ENCODE assay signal across 7 mouse cellular contexts in genomic region chr8:70863956-70864711, GRCm38 (mm10). TPM values are rescaled to one million over a fixed set of nuclear protein-coding genes. Genes with fewer than 3 reads are reported as not detected.
A peak's percentile ranks its signal among the peaks of the same experiment; 100 is the strongest.
DNase-seq lines count a peak whose midpoint lies in the region; ATAC-seq and TF ChIP-seq lines count a peak whose summit lies in the region.

No protein-coding gene starts in this region.

- H3K36me3 ChIP-seq in lung, embryonic 15.5 days: peaks cover 6% of the 10 kb centered on the region; the same call in 1 of the 2 replicates
- H3K36me3 ChIP-seq in heart, embryonic 15.5 days: no peaks in the 10 kb centered on the region
- no peaks in the 10 kb centered on the region for H3K36me3 ChIP-seq in liver, adult 2 months (ENCODE audit: control insufficient read depth, insufficient read depth, low read length)
- H3K36me3 ChIP-seq in small intestine, adult 2 months (ENCODE audit: control insufficient read depth, insufficient read depth, low read length): peaks cover 6% of the 10 kb centered on the region

- peak overlapping the region; percentile 36 for H3K9ac ChIP-seq in lung, embryonic 15.5 days
- H3K9ac ChIP-seq in heart, embryonic 15.5 days: peak overlapping the region; percentile 71
- H3K9ac ChIP-seq in liver, adult 2 months (ENCODE audit: low read depth, low read length): no peak overlapping the region

- no peak for DNase-seq in lung, adult 2 months
- no peak for DNase-seq in liver, adult 2 months (ENCODE audit: extremely low read depth, low read depth, low spot score)
- no peak for DNase-seq in layer of hippocampus, postnatal 36 days

- H3K27ac ChIP-seq in lung, embryonic 15.5 days: no peak overlapping the region
- no peak overlapping the region for H3K27ac ChIP-seq in brown adipose tissue, adult 24 weeks (replicated peaks; ENCODE audit: low read depth, low read length)
- H3K27ac ChIP-seq in heart, embryonic 15.5 days: peak overlapping the region; percentile 86
- no peak overlapping the region for H3K27ac ChIP-seq in liver, adult 2 months (replicated peaks; ENCODE audit: insufficient read depth, low read depth, low read length)
- H3K27ac ChIP-seq in small intestine, adult 2 months (ENCODE audit: insufficient read depth, low read depth, low read length): no peak overlapping the region

- peak overlapping the region; percentile 55 for H3K4me3 ChIP-seq in lung, embryonic 15.5 days
- H3K4me3 ChIP-seq in lung, adult 2 months (replicated peaks; ENCODE audit: extremely low read depth, low read depth, low read length): no peak overlapping the region
- peak overlapping the region; percentile 38 for H3K4me3 ChIP-seq in brown adipose tissue, adult 24 weeks (ENCODE audit: insufficient read depth, low read depth, low read length)
- H3K4me3 ChIP-seq in heart, embryonic 15.5 days: peak overlapping the region; percentile 79
- peak overlapping the region; percentile 27; the same call in 1 of the 2 replicates for H3K4me3 ChIP-seq in liver, adult 2 months (ENCODE audit: insufficient read depth, low read depth, low read length)
- peak overlapping the region; percentile 38 for H3K4me3 ChIP-seq in small intestine, adult 2 months (ENCODE audit: low read depth, low read length)

- no peak for TF ChIP-seq CTCF in lung, adult 2 months (IDR thresholded peaks at IDR 0.05; ENCODE audit: insufficient read depth, low read length)
- TF ChIP-seq CTCF in liver, adult 2 months (IDR thresholded peaks at IDR 0.05; ENCODE audit: low read depth, low read length): no peak
- TF ChIP-seq CTCF in small intestine, adult 2 months (IDR thresholded peaks at IDR 0.05; ENCODE audit: extremely low read depth, insufficient read length, insufficient replicate concordance, low read depth, low read length): no peak

- H3K4me1 ChIP-seq in lung, embryonic 15.5 days: peaks cover 46% of the 10 kb centered on the region
- H3K4me1 ChIP-seq in lung, adult 2 months (ENCODE audit: control insufficient read depth, insufficient read depth, low read length): peaks cover 16% of the 10 kb centered on the region
- H3K4me1 ChIP-seq in brown adipose tissue, adult 24 weeks (ENCODE audit: control insufficient read depth, insufficient read depth, insufficient read length, low read length): peaks cover 6% of the 10 kb centered on the region; the same call in 1 of the 2 replicates
- peaks cover 50% of the 10 kb centered on the region for H3K4me1 ChIP-seq in heart, embryonic 15.5 days (replicated peaks)
- peaks cover 8% of the 10 kb centered on the region; the same call in 1 of the 2 replicates for H3K4me1 ChIP-seq in liver, adult 2 months (ENCODE audit: control insufficient read depth, insufficient read depth, low read length)
- peaks cover 26% of the 10 kb centered on the region for H3K4me1 ChIP-seq in small intestine, adult 2 months (ENCODE audit: control insufficient read depth, insufficient read depth, insufficient read length, low read length)

- TF ChIP-seq POLR2A in lung, adult 2 months (IDR thresholded peaks at IDR 0.05; ENCODE audit: borderline replicate concordance, extremely low read depth, low read depth, low read length): no peak
- TF ChIP-seq POLR2A in liver, adult 2 months (IDR thresholded peaks at IDR 0.05; ENCODE audit: extremely low read depth, insufficient read depth, low read length): no peak
- TF ChIP-seq POLR2A in small intestine, adult 2 months (IDR thresholded peaks at IDR 0.05; ENCODE audit: low read depth, low read length): no peak

- H3K9me3 ChIP-seq in lung, embryonic 15.5 days: no peaks in the 10 kb centered on the region
- H3K9me3 ChIP-seq in heart, embryonic 15.5 days (replicated peaks): no peaks in the 10 kb centered on the region

- H3K4me2 ChIP-seq in lung, embryonic 15.5 days: peak overlapping the region; percentile 75
- peak overlapping the region; percentile 91 for H3K4me2 ChIP-seq in heart, embryonic 15.5 days

- no peaks in the 10 kb centered on the region for H3K79me2 ChIP-seq in liver, adult 2 months (ENCODE audit: control insufficient read depth, insufficient read depth, low read length)

- WGBS in lung, embryonic 15.5 days: 2% methylated on average over 46 of the region's 46 CpGs
- 2% methylated on average over 46 of the region's 46 CpGs for WGBS in lung, adult 2 months
- WGBS in heart, embryonic 15.5 days: 2% methylated on average over 46 of the region's 46 CpGs
- WGBS in liver, adult 2 months: under 1% methylated on average over 45 of the region's 46 CpGs
- WGBS in small intestine, adult 2 months: 1% methylated on average over 46 of the region's 46 CpGs

- peaks cover 37% of the 10 kb centered on the region for H3K27me3 ChIP-seq in lung, embryonic 15.5 days
- peaks cover 38% of the 10 kb centered on the region for H3K27me3 ChIP-seq in heart, embryonic 15.5 days
- H3K27me3 ChIP-seq in liver, adult 2 months (ENCODE audit: control insufficient read depth, insufficient read depth, low read length): peaks cover 15% of the 10 kb centered on the region
- peaks cover 34% of the 10 kb centered on the region for H3K27me3 ChIP-seq in small intestine, adult 2 months (ENCODE audit: control insufficient read depth, insufficient read depth, low read length)

- no peak for ATAC-seq in lung, embryonic 15.5 days (ENCODE audit: borderline replicate concordance, extremely low read depth, low FRiP score, low TSS enrichment)
- no peak for ATAC-seq in heart, embryonic 15.5 days (replicated peaks; ENCODE audit: insufficient number of reproducible peaks, insufficient read depth, low FRiP score, low read depth)

RNA-seq across cellular contexts. Expression of gene Kcnn1, which starts 1.1 kb away (rescaled TPM):
- 1.2 TPM in 2 replicates for polyA plus RNA-seq in lung, embryonic 15.5 days (2015; fragmentation: Nextera tagmentation; extraction: Ambion mirVana)
- 3.4 and 5.0 TPM in 2 replicates for polyA plus RNA-seq in lung, adult 2 months (2012; rRNA removed)
- 5.8 and 6.0 TPM in 2 replicates for polyA plus RNA-seq in brown adipose tissue, adult 24 weeks (2012; ENCODE audit: insufficient read depth, insufficient read length, missing spikeins)
- polyA plus RNA-seq in heart, embryonic 15.5 days (2015; fragmentation: Nextera tagmentation; extraction: Ambion mirVana): 2.8 and 3.8 TPM in 2 replicates
- total RNA-seq in liver, adult 2 months (2014; rRNA removed): 6.2 and 6.4 TPM in 2 replicates
- 8.4 and 10.6 TPM in 2 replicates for polyA plus RNA-seq in liver, adult 2 months (2012; rRNA removed)
- polyA plus RNA-seq in small intestine, adult 2 months (2012; rRNA removed): 0.90 and 2.9 TPM in 2 replicates
- 10 to 100 TPM; 16.9 to 17.7 TPM for total RNA-seq in layer of hippocampus, postnatal 36 days (2021)

RNA-seq across cellular contexts. Expression of gene Ccdc124, which starts 9.6 kb away (rescaled TPM):
- 112 and 118 TPM in 2 replicates for polyA plus RNA-seq in lung, embryonic 15.5 days (2015; fragmentation: Nextera tagmentation; extraction: Ambion mirVana)
- 43.8 and 48.0 TPM in 2 replicates for polyA plus RNA-seq in lung, adult 2 months (2012; rRNA removed)
- polyA plus RNA-seq in brown adipose tissue, adult 24 weeks (2012; ENCODE audit: insufficient read depth, insufficient read length, missing spikeins): 54.5 and 60.6 TPM in 2 replicates
- 79.7 and 84.1 TPM in 2 replicates for polyA plus RNA-seq in heart, embryonic 15.5 days (2015; fragmentation: Nextera tagmentation; extraction: Ambion mirVana)
- total RNA-seq in liver, adult 2 months (2014; rRNA removed): 17.2 and 22.1 TPM in 2 replicates
- 34.0 and 34.4 TPM in 2 replicates for polyA plus RNA-seq in liver, adult 2 months (2012; rRNA removed)
- polyA plus RNA-seq in small intestine, adult 2 months (2012; rRNA removed): 35.9 and 64.7 TPM in 2 replicates
- 10 to 100 TPM; 83.4 to 95.4 TPM for total RNA-seq in layer of hippocampus, postnatal 36 days (2021)

RNA-seq across cellular contexts. Expression of gene Arrdc2, which starts 24.6 kb away (rescaled TPM):
- 4.5 and 5.5 TPM in 2 replicates for polyA plus RNA-seq in lung, embryonic 15.5 days (2015; fragmentation: Nextera tagmentation; extraction: Ambion mirVana)
- 50.3 and 78.3 TPM in 2 replicates for polyA plus RNA-seq in lung, adult 2 months (2012; rRNA removed)
- polyA plus RNA-seq in brown adipose tissue, adult 24 weeks (2012; ENCODE audit: insufficient read depth, insufficient read length, missing spikeins): 1.3 and 5.0 TPM in 2 replicates
- 2.8 and 4.0 TPM in 2 replicates for polyA plus RNA-seq in heart, embryonic 15.5 days (2015; fragmentation: Nextera tagmentation; extraction: Ambion mirVana)
- total RNA-seq in liver, adult 2 months (2014; rRNA removed): 15.6 and 33.8 TPM in 2 replicates
- polyA plus RNA-seq in liver, adult 2 months (2012; rRNA removed): 25.7 and 29.5 TPM in 2 replicates
- 26.1 and 49.9 TPM in 2 replicates for polyA plus RNA-seq in small intestine, adult 2 months (2012; rRNA removed)
- 10 to 100 TPM; 18.5 to 25.6 TPM for total RNA-seq in layer of hippocampus, postnatal 36 days (2021)

RNA-seq across cellular contexts. Expression of gene Slc5a5, which starts 28.4 kb away (rescaled TPM):
- 0.25 and 0.29 TPM in 2 replicates for polyA plus RNA-seq in lung, embryonic 15.5 days (2015; fragmentation: Nextera tagmentation; extraction: Ambion mirVana)
- polyA plus RNA-seq in lung, adult 2 months (2012; rRNA removed): 0.71 and 1.3 TPM in 2 replicates
- polyA plus RNA-seq in brown adipose tissue, adult 24 weeks (2012; ENCODE audit: insufficient read depth, insufficient read length, missing spikeins): not detected in 2 replicates
- polyA plus RNA-seq in heart, embryonic 15.5 days (2015; fragmentation: Nextera tagmentation; extraction: Ambion mirVana): 0.09 and 0.36 TPM in 2 replicates
- total RNA-seq in liver, adult 2 months (2014; rRNA removed): not detected in 2 replicates
- not detected in 2 replicates for polyA plus RNA-seq in liver, adult 2 months (2012; rRNA removed)
- 0.41 and 24.2 TPM in 2 replicates for polyA plus RNA-seq in small intestine, adult 2 months (2012; rRNA removed)
- 1 to 10 TPM; 8.1 to 8.9 TPM for total RNA-seq in layer of hippocampus, postnatal 36 days (2021)

RNA-seq across cellular contexts. Expression of gene Rpl18a, which starts 33.1 kb away (rescaled TPM):
- 4,502 and 4,535 TPM in 2 replicates for polyA plus RNA-seq in lung, embryonic 15.5 days (2015; fragmentation: Nextera tagmentation; extraction: Ambion mirVana)
- 3,384 and 4,193 TPM in 2 replicates for polyA plus RNA-seq in lung, adult 2 months (2012; rRNA removed)
- polyA plus RNA-seq in brown adipose tissue, adult 24 weeks (2012; ENCODE audit: insufficient read depth, insufficient read length, missing spikeins): 822 and 1,180 TPM in 2 replicates
- 2,542 and 2,612 TPM in 2 replicates for polyA plus RNA-seq in heart, embryonic 15.5 days (2015; fragmentation: Nextera tagmentation; extraction: Ambion mirVana)
- 318 and 506 TPM in 2 replicates for total RNA-seq in liver, adult 2 months (2014; rRNA removed)
- polyA plus RNA-seq in liver, adult 2 months (2012; rRNA removed): 1,953 and 2,350 TPM in 2 replicates
- polyA plus RNA-seq in small intestine, adult 2 months (2012; rRNA removed): 2,725 and 5,728 TPM in 2 replicates
- 100 to 1,000 TPM; 659 to 685 TPM for total RNA-seq in layer of hippocampus, postnatal 36 days (2021)
